ENCODE assay signal across 9 mouse cellular contexts in genomic region chr7:98491451-98492200, GRCm38 (mm10). TPM values are rescaled to one million over a fixed set of nuclear protein-coding genes. Genes with fewer than 3 reads are reported as not detected.
DNase-seq lines count a peak whose midpoint lies in the region; ATAC-seq lines count a peak whose summit lies in the region.
"Had no signal": no experiment of that assay in that cellular context is flagged by ENCODE, and none has a peak within 500 bp of the region (broad histone marks: within the 10 kb centered on the region; RNA-seq: fewer than 3 reads in every experiment).

No protein-coding gene starts in this region.

- no peaks in the 10 kb centered on the region for H3K9me3 ChIP-seq in forebrain, embryonic 10.5 days
- no peaks in the 10 kb centered on the region for H3K9me3 ChIP-seq in forebrain, embryonic 15.5 days
- no peaks in the 10 kb centered on the region for H3K9me3 ChIP-seq in liver, embryonic 13.5 days (replicated peaks)

- H3K4me3 ChIP-seq in forebrain, embryonic 10.5 days: peak overlapping the region; percentile 9; the same call in 1 of the 2 replicates
- H3K4me3 ChIP-seq in forebrain, embryonic 15.5 days: no peak overlapping the region
- peak overlapping the region; percentile 84 for H3K4me3 ChIP-seq in brown adipose tissue, adult 24 weeks (ENCODE audit: insufficient read depth, low read depth, low read length)
- H3K4me3 ChIP-seq in liver, embryonic 13.5 days (replicated peaks): peak overlapping the region; percentile 55

- no peak overlapping the region for H3K4me2 ChIP-seq in forebrain, embryonic 15.5 days (replicated peaks)
- H3K4me2 ChIP-seq in liver, embryonic 13.5 days: peak overlapping the region; percentile 68

- 76% methylated on average over 9 of the region's 9 CpGs for WGBS in forebrain, embryonic 10.5 days
- WGBS in forebrain, embryonic 15.5 days: 67% methylated on average over 9 of the region's 9 CpGs
- 41% methylated on average over 9 of the region's 9 CpGs for WGBS in liver, embryonic 13.5 days (ENCODE audit: insufficient replicate concordance)

- peaks cover 55% of the 10 kb centered on the region for H3K27me3 ChIP-seq in forebrain, embryonic 10.5 days (ENCODE audit: poor library complexity, severe bottlenecking)
- peaks cover 2% of the 10 kb centered on the region; the same call in 1 of the 2 replicates for H3K27me3 ChIP-seq in forebrain, embryonic 15.5 days
- peaks cover 34% of the 10 kb centered on the region for H3K27me3 ChIP-seq in liver, embryonic 13.5 days

- no peaks in the 10 kb centered on the region for H3K36me3 ChIP-seq in forebrain, embryonic 10.5 days (replicated peaks)
- no peaks in the 10 kb centered on the region for H3K36me3 ChIP-seq in forebrain, embryonic 15.5 days
- H3K36me3 ChIP-seq in liver, embryonic 13.5 days: no peaks in the 10 kb centered on the region; the same call in 1 of the 2 replicates

- H3K9ac ChIP-seq in forebrain, embryonic 15.5 days (replicated peaks): no peak overlapping the region
- H3K9ac ChIP-seq in liver, embryonic 13.5 days: no peak overlapping the region

- no peak for ATAC-seq in forebrain, embryonic 15.5 days (replicated peaks)
- ATAC-seq in liver, embryonic 13.5 days (ENCODE audit: low read depth): no peak

- no peak overlapping the region for H3K27ac ChIP-seq in forebrain, embryonic 10.5 days
- H3K27ac ChIP-seq in forebrain, embryonic 15.5 days (replicated peaks): no peak overlapping the region
- H3K27ac ChIP-seq in brown adipose tissue, adult 24 weeks (replicated peaks; ENCODE audit: low read depth, low read length): peak overlapping the region; percentile 87
- H3K27ac ChIP-seq in liver, embryonic 13.5 days: peak overlapping the region; percentile 21; the same call in 1 of the 2 replicates

- H3K4me1 ChIP-seq in forebrain, embryonic 10.5 days: peaks cover 44% of the 10 kb centered on the region
- H3K4me1 ChIP-seq in forebrain, embryonic 15.5 days: peaks cover 6% of the 10 kb centered on the region
- H3K4me1 ChIP-seq in brown adipose tissue, adult 24 weeks (ENCODE audit: control insufficient read depth, insufficient read depth, insufficient read length, low read length): peaks cover 11% of the 10 kb centered on the region
- H3K4me1 ChIP-seq in liver, embryonic 13.5 days (replicated peaks): peaks cover 26% of the 10 kb centered on the region

- DNase-seq in forebrain, embryonic 10.5 days (ENCODE audit: extremely low spot score, low spot score): no peak
- peak; percentile 10 for DNase-seq in kidney, postnatal 10 days
- no peak for DNase-seq in kidney, adult 11 months
- DNase-seq in liver, embryonic 13.5 days: no peak
- no peak for DNase-seq in right cerebral cortex, adult 18-20 months
- DNase-seq in spleen, postnatal 14 days (ENCODE audit: low spot score in 2 of 2): no peak

RNA-seq across cellular contexts. Expression of gene Lrrc32, which starts 2.5 kb away (rescaled TPM):
- polyA plus RNA-seq in forebrain, embryonic 10.5 days (2016; fragmentation: Nextera tagmentation; extraction: Ambion mirVana): 4.7 and 4.8 TPM in 2 replicates
- 2.3 and 2.4 TPM in 2 replicates for polyA plus RNA-seq in forebrain, embryonic 15.5 days (2015; fragmentation: Nextera tagmentation; extraction: Ambion mirVana)
- 4.5 and 5.1 TPM in 2 replicates for polyA plus RNA-seq in brown adipose tissue, adult 24 weeks (2012; ENCODE audit: insufficient read depth, insufficient read length, missing spikeins)
- 3.2 and 5.7 TPM in 2 replicates for polyA plus RNA-seq in liver, embryonic 13.5 days (2015; fragmentation: Nextera tagmentation; extraction: Ambion mirVana)

RNA-seq across cellular contexts. Expression of gene Gucy2d, which starts 51.4 kb away (rescaled TPM):
- not detected in 2 replicates for polyA plus RNA-seq in forebrain, embryonic 10.5 days (2016; fragmentation: Nextera tagmentation; extraction: Ambion mirVana)
- polyA plus RNA-seq in forebrain, embryonic 15.5 days (2015; fragmentation: Nextera tagmentation; extraction: Ambion mirVana): not detected in 2 replicates
- polyA plus RNA-seq in brown adipose tissue, adult 24 weeks (2012; ENCODE audit: insufficient read depth, insufficient read length, missing spikeins): not detected in 2 replicates
- polyA plus RNA-seq in liver, embryonic 13.5 days (2015; fragmentation: Nextera tagmentation; extraction: Ambion mirVana): not detected in 2 replicates
- polyA plus RNA-seq: liver, embryonic 16.5 days had no signal

Comparison
In these comparisons a context has a peak if more than half of its experiments do, and no peak if none do; other contexts are left out.
1. H3K27ac ChIP-seq: peak in brown adipose tissue, adult 24 weeks (single experiment) and liver, embryonic 13.5 days (single experiment); none in forebrain, embryonic 10.5 days (single experiment) and forebrain, embryonic 15.5 days (single experiment).